Mouse (Mus musculus): ENCODE results near the gene Nod1.

Nod1 gene

GRCm38 (mm10) chr6:54886195-54886594 lies 86.2 kb downstream of the Nod1 start:
- no peak for DNase-seq (ENCODE audit: low spot score in 2 of 2)

GRCm38 (mm10) chr6:54883424-54883823 lies 89.0 kb downstream of the Nod1 start:
- DNase-seq (ENCODE audit: low spot score in 2 of 2): no peak

GRCm38 (mm10) chr6:54880086-54880485 lies 92.3 kb downstream of the Nod1 start:
- DNase-seq (ENCODE audit: low spot score in 2 of 2): no peak

GRCm38 (mm10) chr6:54878546-54878945 lies 93.9 kb downstream of the Nod1 start:
- no peak for DNase-seq (ENCODE audit: low spot score in 2 of 2)

GRCm38 (mm10) chr6:54877651-54878050 lies 94.8 kb downstream of the Nod1 start:
- DNase-seq (ENCODE audit: low spot score in 2 of 2): no peak

GRCm38 (mm10) chr6:54876782-54877181 lies 95.6 kb downstream of the Nod1 start:
- no peak for DNase-seq (ENCODE audit: low spot score in 2 of 2)
